31 mouse cellular contexts compared by ENCODE assay signal in the genomic region with DNA sequence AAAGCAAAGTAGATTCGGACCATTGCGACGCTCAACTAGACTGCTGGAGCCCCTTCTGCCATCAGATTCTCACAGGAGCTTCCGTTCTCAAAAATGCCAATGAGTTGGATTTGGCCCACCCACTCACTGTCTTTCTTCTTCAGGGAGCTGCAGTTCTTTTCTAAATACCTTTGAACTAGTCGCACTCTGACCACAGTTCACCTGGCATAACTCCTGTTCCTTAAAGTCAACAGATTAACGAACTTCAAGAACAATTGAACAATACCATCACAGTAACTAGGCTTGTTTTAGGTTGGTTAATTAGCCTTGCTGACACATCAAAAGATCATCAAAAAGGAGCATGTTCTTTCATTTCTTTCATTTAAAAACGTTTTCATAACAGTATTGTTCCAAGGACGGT.
"Had no signal": no experiment of that assay in that cellular context is flagged by ENCODE, and none has a peak within 500 bp of the region (broad histone marks: within the 10 kb centered on the region; RNA-seq: fewer than 3 reads in every experiment).

No protein-coding gene starts in this region.

- DNase-seq: heart, postnatal 10 days; heart, postnatal 14 days; heart, postnatal 36 days; heart, postnatal 4 days; kidney, adult 11 months; kidney, adult 18-20 months; kidney, adult 8-10 months; kidney, postnatal 10 days; kidney, postnatal 14 days; kidney, postnatal 4 days; layer of hippocampus, adult 9-11 months; layer of hippocampus, postnatal 36 days had no signal

- H3K4me1 ChIP-seq: heart, embryonic 10.5 days; intestine, embryonic 15.5 days had no signal

- H3K27ac ChIP-seq: heart, embryonic 10.5 days; heart, embryonic 13.5 days; heart, embryonic 15.5 days; hindbrain, embryonic 10.5 days; hindbrain, embryonic 12.5 days; hindbrain, embryonic 13.5 days; hindbrain, embryonic 14.5 days; hindbrain, embryonic 15.5 days; hindbrain, postnatal 0 days; intestine, embryonic 15.5 days; kidney, postnatal 0 days; layer of hippocampus, adult 2 months; left cerebral cortex, adult 2 months had no signal

- H3K9me3 ChIP-seq: heart, embryonic 10.5 days; heart, embryonic 12.5 days; heart, embryonic 13.5 days; heart, embryonic 15.5 days; hindbrain, embryonic 10.5 days; hindbrain, embryonic 12.5 days; hindbrain, embryonic 13.5 days; hindbrain, embryonic 15.5 days; intestine, embryonic 15.5 days had no signal

- H3K4me3 ChIP-seq: heart, embryonic 10.5 days; heart, embryonic 12.5 days; heart, embryonic 13.5 days; heart, embryonic 15.5 days; hindbrain, embryonic 10.5 days; hindbrain, embryonic 12.5 days; hindbrain, embryonic 13.5 days; hindbrain, embryonic 15.5 days; intestine, embryonic 15.5 days; layer of hippocampus, adult 2 months; left cerebral cortex, adult 2 months had no signal

- H3K4me2 ChIP-seq: heart, embryonic 11.5 days; heart, embryonic 12.5 days; heart, embryonic 13.5 days; heart, embryonic 15.5 days; hindbrain, embryonic 12.5 days; hindbrain, embryonic 13.5 days; hindbrain, embryonic 14.5 days; hindbrain, embryonic 15.5 days; intestine, embryonic 15.5 days had no signal

- H3K27me3 ChIP-seq: heart, embryonic 12.5 days; heart, embryonic 13.5 days; heart, embryonic 15.5 days; hindbrain, embryonic 12.5 days; hindbrain, embryonic 13.5 days; hindbrain, embryonic 15.5 days; intestine, embryonic 15.5 days had no signal

- H3K36me3 ChIP-seq: heart, embryonic 10.5 days; heart, embryonic 13.5 days; heart, embryonic 15.5 days; hindbrain, embryonic 10.5 days; hindbrain, embryonic 12.5 days; hindbrain, embryonic 13.5 days; hindbrain, embryonic 15.5 days; intestine, embryonic 15.5 days had no signal

- ATAC-seq: hindbrain, embryonic 16.5 days; hindbrain, postnatal 0 days; inflammation-experienced regulatory T-cells, adult 6 months; intestine, embryonic 15.5 days; intestine, embryonic 16.5 days; intestine, postnatal 0 days had no signal

- H3K9ac ChIP-seq: heart, embryonic 12.5 days; heart, embryonic 13.5 days; heart, embryonic 15.5 days; hindbrain, embryonic 12.5 days; hindbrain, embryonic 13.5 days; hindbrain, embryonic 14.5 days; hindbrain, embryonic 15.5 days; intestine, embryonic 15.5 days had no signal
